ENCODE assay signal across 8 mouse cellular contexts in genomic region chr3:129256766-129257165, GRCm38 (mm10). TPM values are rescaled to one million over a fixed set of nuclear protein-coding genes. Genes with fewer than 3 reads are reported as not detected.
DNase-seq lines count a peak whose midpoint lies in the region; ATAC-seq and TF ChIP-seq lines count a peak whose summit lies in the region.

No protein-coding gene starts in this region.

- H3K27me3 ChIP-seq in heart, embryonic 11.5 days (ENCODE audit: control insufficient read depth, insufficient read depth, low read length): no peaks in the 10 kb centered on the region
- H3K27me3 ChIP-seq in kidney, embryonic 15.5 days: no peaks in the 10 kb centered on the region
- H3K27me3 ChIP-seq in midbrain, postnatal 0 days (ENCODE audit: insufficient read depth, low read length): no peaks in the 10 kb centered on the region

- TF ChIP-seq CTCF in midbrain, postnatal 0 days (IDR thresholded peaks at IDR 0.05): peak; percentile 61

- peak overlapping the region; percentile 31; the same call in 1 of the 2 replicates for H3K4me3 ChIP-seq in heart, embryonic 11.5 days (ENCODE audit: low read depth, low read length)
- peak overlapping the region; percentile 22; the same call in 1 of the 2 replicates for H3K4me3 ChIP-seq in kidney, embryonic 15.5 days (replicated peaks)
- H3K4me3 ChIP-seq in midbrain, postnatal 0 days (ENCODE audit: low read depth, low read length): peak overlapping the region; percentile 8; the same call in 1 of the 2 replicates

- H3K4me2 ChIP-seq in heart, embryonic 11.5 days: peak overlapping the region; percentile 50
- peak overlapping the region; percentile 47 for H3K4me2 ChIP-seq in kidney, embryonic 15.5 days
- no peak overlapping the region for H3K4me2 ChIP-seq in midbrain, postnatal 0 days (ENCODE audit: low read depth, low read length, poor library complexity, severe bottlenecking)

- WGBS in heart, embryonic 11.5 days (ENCODE audit: insufficient replicate concordance): 56% methylated on average over 8 of the region's 8 CpGs
- 69% methylated on average over 8 of the region's 8 CpGs for WGBS in kidney, embryonic 15.5 days
- 69% methylated on average over 8 of the region's 8 CpGs for WGBS in midbrain, postnatal 0 days

- peak; percentile 25 for DNase-seq in adrenal gland, postnatal 14 days
- DNase-seq in adrenal gland, adult 18-20 months (ENCODE audit: low spot score in 2 of 2): no peak
- DNase-seq in adrenal gland, postnatal 36 days: peak; percentile 8 to 9
- peak; percentile 63 for DNase-seq in midbrain, postnatal 0 days (ENCODE audit: low spot score)
- no peak for DNase-seq in MN1 (ENCODE audit: low spot score)
- no peak for DNase-seq in spleen, adult 12 weeks (ENCODE audit: low spot score)

- H3K9ac ChIP-seq in heart, embryonic 11.5 days (ENCODE audit: low read depth, low read length): no peak overlapping the region
- no peak overlapping the region for H3K9ac ChIP-seq in kidney, embryonic 15.5 days
- H3K9ac ChIP-seq in midbrain, postnatal 0 days (replicated peaks; ENCODE audit: low read length, poor library complexity, severe bottlenecking): no peak overlapping the region

- no peaks in the 10 kb centered on the region for H3K4me1 ChIP-seq in heart, embryonic 11.5 days (ENCODE audit: control insufficient read depth, insufficient read depth, low read length)
- no peaks in the 10 kb centered on the region for H3K4me1 ChIP-seq in kidney, embryonic 15.5 days
- H3K4me1 ChIP-seq in midbrain, postnatal 0 days (ENCODE audit: insufficient read depth, low read length): no peaks in the 10 kb centered on the region

- ATAC-seq in heart, embryonic 11.5 days (replicated peaks; ENCODE audit: insufficient number of reproducible peaks, low FRiP score, low TSS enrichment): no peak
- peak; percentile 46; the same call in 1 of the 2 replicates for ATAC-seq in kidney, embryonic 15.5 days (replicated peaks; ENCODE audit: low FRiP score)
- ATAC-seq in midbrain, postnatal 0 days (ENCODE audit: low FRiP score): no peak

- no peaks in the 10 kb centered on the region for H3K9me3 ChIP-seq in heart, embryonic 11.5 days (replicated peaks; ENCODE audit: control insufficient read depth, low read length)
- no peaks in the 10 kb centered on the region for H3K9me3 ChIP-seq in kidney, embryonic 15.5 days (replicated peaks)
- no peaks in the 10 kb centered on the region for H3K9me3 ChIP-seq in midbrain, postnatal 0 days (ENCODE audit: low read length)

- H3K27ac ChIP-seq in heart, embryonic 11.5 days (ENCODE audit: low read depth, low read length): no peak overlapping the region
- no peak overlapping the region for H3K27ac ChIP-seq in kidney, embryonic 15.5 days
- H3K27ac ChIP-seq in midbrain, postnatal 0 days (ENCODE audit: low read depth, low read length): no peak overlapping the region

- H3K36me3 ChIP-seq in heart, embryonic 11.5 days (ENCODE audit: control insufficient read depth, insufficient read depth, low read length): no peaks in the 10 kb centered on the region
- H3K36me3 ChIP-seq in kidney, embryonic 15.5 days: no peaks in the 10 kb centered on the region
- H3K36me3 ChIP-seq in midbrain, postnatal 0 days (ENCODE audit: insufficient read depth, low read length): no peaks in the 10 kb centered on the region

RNA-seq across cellular contexts. Expression of gene Pitx2, which starts 57.1 kb away (rescaled TPM):
- 0.41 TPM in 1 of 2 replicates, not detected in the other for total RNA-seq in adrenal gland, postnatal 14 days (2021)
- under 1 TPM in 1 of 2 experiments, not detected in 1; 0.35 TPM for total RNA-seq in adrenal gland, adult 18-20 months (2021)
- not detected for total RNA-seq in adrenal gland, postnatal 36 days (2021)
- 32.7 and 32.8 TPM in 2 replicates for polyA plus RNA-seq in heart, embryonic 11.5 days (2014; fragmentation: Nextera tagmentation; extraction: Ambion mirVana)
- 6.2 and 9.8 TPM in 2 replicates for polyA plus RNA-seq in kidney, embryonic 15.5 days (2015; fragmentation: Nextera tagmentation; extraction: Ambion mirVana)
- total RNA-seq in midbrain, postnatal 0 days (2014; rRNA removed): 10.4 and 13.5 TPM in 2 replicates
- 28.7 and 29.9 TPM in 2 replicates for polyA plus RNA-seq in midbrain, postnatal 0 days (2015; fragmentation: Nextera tagmentation; extraction: Ambion mirVana)

Comparison
In these comparisons a context has a peak if more than half of its experiments do, and no peak if none do; other contexts are left out.
1. DNase-seq: peak in adrenal gland, postnatal 14 days (single experiment), adrenal gland, postnatal 36 days (2 of 2) and midbrain, postnatal 0 days (single experiment); none in adrenal gland, adult 18-20 months (0 of 2), MN1 (single experiment) and spleen, adult 12 weeks (single experiment).
2. Peak in every context shown above with its lines, with median percentiles within 50 percentile points of each other: H3K4me3 ChIP-seq.